Mouse (Mus musculus) thymus, postnatal 0 days (tissue): ENCODE results near the gene Nav2. TPM values are rescaled to one million over a fixed set of nuclear protein-coding genes. Genes with fewer than 3 reads are reported as not detected.

Source experiments
- DNase-seq: peaks from one replicate; pipeline ENCODE4 v3.0.0-alpha.2; 2015; ENCODE audit warnings: low spot score
- polyA plus RNA-seq: library from polyadenylated mRNA; unstranded; fragments of >200 nt; fragmentation: Nextera tagmentation; extraction: Ambion mirVana; gene quantifications from 2 replicates; pipeline ENCODE4 v1.2.1, GENCODE M21; 2015

Nav2 gene
- polyA plus RNA-seq, 1 experiment from 2014 or later = 26.8 TPM

- no peak for DNase-seq
Measured at GRCm38 (mm10) chr7:49390829-49391228, 482.3 kb downstream of the Nav2 start.

- peak; percentile 58 for DNase-seq
Measured at GRCm38 (mm10) chr7:49392180-49392579, 483.7 kb downstream of the Nav2 start.

GRCm38 (mm10) chr7:49392834-49393233 is 484.3 kb downstream of the Nav2 start:
- no peak for DNase-seq

GRCm38 (mm10) chr7:49393857-49394256 is 485.3 kb downstream of the Nav2 start:
- no peak for DNase-seq

GRCm38 (mm10) chr7:49396202-49396601 is 487.7 kb downstream of the Nav2 start:
- no peak for DNase-seq

- DNase-seq = no peak
Measured at GRCm38 (mm10) chr7:49397441-49398003, 489.0 kb downstream of the Nav2 start.

GRCm38 (mm10) chr7:49398020-49398516 is 489.6 kb downstream of the Nav2 start:
- DNase-seq = no peak

- DNase-seq = peak; percentile 81
Measured at GRCm38 (mm10) chr7:49399314-49399713, 490.8 kb downstream of the Nav2 start.

GRCm38 (mm10) chr7:49400463-49400862 is 491.9 kb downstream of the Nav2 start:
- DNase-seq = no peak

GRCm38 (mm10) chr7:49402526-49402925 is 494.0 kb downstream of the Nav2 start:
- DNase-seq = no peak

- DNase-seq = no peak
Measured at GRCm38 (mm10) chr7:49407688-49408087, 499.2 kb downstream of the Nav2 start.

GRCm38 (mm10) chr7:49408625-49409024 is 500.1 kb downstream of the Nav2 start:
- no peak for DNase-seq

GRCm38 (mm10) chr7:49409265-49409664 is 500.7 kb downstream of the Nav2 start:
- DNase-seq = no peak

- DNase-seq = no peak
Measured at GRCm38 (mm10) chr7:49410188-49410587, 501.7 kb downstream of the Nav2 start.

- no peak for DNase-seq
Measured at GRCm38 (mm10) chr7:49410892-49411291, 502.4 kb downstream of the Nav2 start.

GRCm38 (mm10) chr7:49411803-49412202 is 503.3 kb downstream of the Nav2 start:
- no peak for DNase-seq

GRCm38 (mm10) chr7:49415131-49415530 is 506.6 kb downstream of the Nav2 start:
- no peak for DNase-seq

- no peak for DNase-seq
Measured at GRCm38 (mm10) chr7:49415716-49416115, 507.2 kb downstream of the Nav2 start.

GRCm38 (mm10) chr7:49418841-49419240 is 510.3 kb downstream of the Nav2 start:
- DNase-seq = no peak

- no peak for DNase-seq
Measured at GRCm38 (mm10) chr7:49420139-49420802, 511.8 kb downstream of the Nav2 start.

GRCm38 (mm10) chr7:49421261-49421660 is 512.7 kb downstream of the Nav2 start:
- peak; percentile 38 for DNase-seq

GRCm38 (mm10) chr7:49423943-49424342 is 515.4 kb downstream of the Nav2 start:
- DNase-seq = no peak

- peak; percentile 60 for DNase-seq
Measured at GRCm38 (mm10) chr7:49426060-49426459, 517.5 kb downstream of the Nav2 start.
